Mouse (Mus musculus) cortical plate, adult 2 months (tissue): ENCODE data around the gene Coq9. TPM values are rescaled to one million over a fixed set of nuclear protein-coding genes. Genes with fewer than 3 reads are reported as not detected.

ENCODE experiments used
- H3K27ac ChIP-seq: fragments of 200-500 bp; 2 replicates; pipeline ENCODE4 v1.5.1; 2012; ENCODE audit warnings: low read length, control low read depth, inconsistent platforms; ENCODE audit not compliant: insufficient read depth
- H3K4me1 ChIP-seq: fragments of 200-500 bp; 2 replicates; pipeline ENCODE4 v1.6.1; 2011; ENCODE audit warnings: low read length; ENCODE audit not compliant: control insufficient read depth, insufficient read depth
- H3K4me3 ChIP-seq: fragments of 200-500 bp; 2 replicates; pipeline ENCODE4 v1.5.1; 2011; ENCODE audit warnings: mild to moderate bottlenecking, low read length, control low read depth; ENCODE audit not compliant: insufficient read depth
- CTCF ChIP-seq: fragments of 200-500 bp; IDR thresholded peaks from 2 replicates; pipeline ENCODE4 v1.5.1; 2011; ENCODE audit warnings: mild to moderate bottlenecking, control low read depth, low read length; ENCODE audit not compliant: insufficient read depth; ENCODE audit errors: extremely low read depth
- POLR2A ChIP-seq: fragments of 200-500 bp; IDR thresholded peaks from 2 replicates; pipeline ENCODE4 v1.6.1; 2011; ENCODE audit warnings: mild to moderate bottlenecking, low read length, control low read depth; ENCODE audit not compliant: insufficient read depth; ENCODE audit errors: extremely low read depth
- polyA plus RNA-seq: library from polyadenylated mRNA; depleted of rRNA; stranded (reverse); fragments of >200 nt; gene quantifications from 2 replicates; pipeline ENCODE4 v1.2.3, GENCODE M21; 2012; rRNA removed

Coq9 gene
- polyA plus RNA-seq: 103 and 110 TPM in 2 replicates

- Histone ChIP-seq H3K4me3 (peak within 1 kb of the TSS; percentile 95), H3K27ac (peak within 1 kb of the TSS; percentile 98), H3K4me1 (peaks cover 8% of the 10 kb centered on the region)
- peak; percentile 84 for TF ChIP-seq POLR2A
- TF ChIP-seq CTCF: no peak
Measured at GRCm38 (mm10) chr8:94837662-94838574, at the start of gene Coq9, which contains the start of gene Ciapin1. Gene Coq9, plus strand, starts transcription at chr8:94838321. Gene Ciapin1, minus strand, starts transcription at chr8:94838358.

- TF ChIP-seq POLR2A: no peak
- TF ChIP-seq CTCF: no peak
Measured at GRCm38 (mm10) chr8:94789256-94789955, 48.7 kb upstream of the Coq9 start.

GRCm38 (mm10) chr8:94794368-94794767 is 43.8 kb upstream of the Coq9 start:
- no peak overlapping the region for H3K27ac ChIP-seq
- no peak overlapping the region for H3K4me3 ChIP-seq
- peaks cover 2% of the 10 kb centered on the region; the same call in 1 of the 2 replicates for H3K4me1 ChIP-seq
- TF ChIP-seq POLR2A (no peak), CTCF (no peak)

More at GRCm38 (mm10) chr8:94789256-94789955, 48.7 kb upstream of the Coq9 start:
- no peak overlapping the region for H3K27ac ChIP-seq
- H3K4me1 ChIP-seq: peaks cover 2% of the 10 kb centered on the region; the same call in 1 of the 2 replicates
- H3K4me3 ChIP-seq: no peak overlapping the region

- Histone ChIP-seq H3K4me3 (no peak overlapping the region), H3K27ac (no peak overlapping the region)
Measured at GRCm38 (mm10) chr8:94794782-94795181, 43.3 kb upstream of the Coq9 start.

GRCm38 (mm10) chr8:94800278-94800968 is 37.7 kb upstream of the Coq9 start:
- Histone ChIP-seq H3K4me1 (peaks cover 8% of the 10 kb centered on the region), H3K27ac (peak overlapping the region; percentile 75), H3K4me3 (no peak overlapping the region)
- TF ChIP-seq CTCF (no peak), POLR2A (no peak)

More at GRCm38 (mm10) chr8:94794782-94795181, 43.3 kb upstream of the Coq9 start:
- no peak for TF ChIP-seq POLR2A
- TF ChIP-seq CTCF: 0 out of 2 replicates have a peak, but pooled peaks have one; percentile 14
- H3K4me1 ChIP-seq: peaks cover 2% of the 10 kb centered on the region; the same call in 1 of the 2 replicates

GRCm38 (mm10) chr8:94801293-94802095 is 36.6 kb upstream of the Coq9 start:
- Histone ChIP-seq H3K27ac (peak overlapping the region; percentile 67), H3K4me1 (peaks cover 8% of the 10 kb centered on the region), H3K4me3 (no peak overlapping the region)
- TF ChIP-seq CTCF: peak; percentile 54; the same call in 1 of the 2 replicates
- TF ChIP-seq POLR2A: no peak

GRCm38 (mm10) chr8:94802375-94802774 is 35.7 kb upstream of the Coq9 start:
- H3K27ac ChIP-seq: 0 out of 2 replicates have a peak overlapping the region, but pooled peaks have one; percentile 9
- H3K4me3 ChIP-seq: no peak overlapping the region
- TF ChIP-seq CTCF: no peak
- TF ChIP-seq POLR2A: no peak
- H3K4me1 ChIP-seq: peaks cover 8% of the 10 kb centered on the region

GRCm38 (mm10) chr8:94803551-94803950 is 34.6 kb upstream of the Coq9 start:
- TF ChIP-seq POLR2A (no peak), CTCF (no peak)
- H3K4me3 ChIP-seq: no peak overlapping the region
- H3K27ac ChIP-seq: no peak overlapping the region
- peaks cover 8% of the 10 kb centered on the region for H3K4me1 ChIP-seq

GRCm38 (mm10) chr8:94804546-94805340 is 33.4 kb upstream of the Coq9 start:
- TF ChIP-seq CTCF: no peak
- no peak for TF ChIP-seq POLR2A
- Histone ChIP-seq H3K4me1 (peaks cover 8% of the 10 kb centered on the region), H3K27ac (no peak overlapping the region), H3K4me3 (no peak overlapping the region)
